15 mouse cellular contexts compared by ENCODE assay signal in the genomic region with DNA sequence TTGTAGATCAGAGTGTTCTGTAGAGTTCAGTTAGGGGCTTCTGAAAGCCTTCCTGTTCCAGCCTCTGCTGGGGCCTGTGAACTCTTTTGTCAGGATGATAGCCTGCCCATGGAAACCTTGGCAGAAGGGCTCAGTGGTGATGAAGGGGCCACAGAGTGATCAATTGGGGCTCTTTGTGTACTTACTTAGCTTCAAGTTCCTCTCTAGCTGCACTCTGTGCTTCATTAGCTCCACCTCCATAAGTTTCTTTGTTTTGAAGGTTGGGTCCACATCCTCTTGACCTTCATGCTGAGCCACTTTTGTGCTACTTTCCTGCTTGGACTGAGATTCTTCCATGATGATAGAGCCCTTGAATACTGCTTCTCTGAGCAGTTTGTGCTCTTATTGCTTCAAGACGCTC. TPM values are rescaled to one million over a fixed set of nuclear protein-coding genes. Genes with fewer than 3 reads are reported as not detected.
"Had no signal": no experiment of that assay in that cellular context is flagged by ENCODE, and none has a peak within 500 bp of the region (broad histone marks: within the 10 kb centered on the region; RNA-seq: fewer than 3 reads in every experiment).

No protein-coding gene starts in this region.

- H3K27me3 ChIP-seq: liver, embryonic 15.5 days; lung, embryonic 15.5 days; midbrain, embryonic 12.5 days; stomach, embryonic 15.5 days had no signal

- H3K4me2 ChIP-seq: liver, embryonic 11.5 days; liver, embryonic 15.5 days; lung, embryonic 15.5 days; midbrain, embryonic 12.5 days; stomach, embryonic 15.5 days had no signal

- ATAC-seq: inflammation-experienced regulatory T-cells, adult 6 months; intestine, postnatal 0 days had no signal

- DNase-seq: kidney, postnatal 4 days; right cerebral cortex, postnatal 14 days; thymus, adult 2 months; thymus, postnatal 25 days had no signal

- H3K9me3 ChIP-seq: limb, embryonic 10.5 days; liver, embryonic 15.5 days; lung, embryonic 15.5 days; midbrain, embryonic 12.5 days; stomach, embryonic 15.5 days had no signal

- H3K27ac ChIP-seq: limb, embryonic 10.5 days; liver, embryonic 15.5 days; lung, embryonic 15.5 days; midbrain, embryonic 12.5 days; stomach, embryonic 15.5 days had no signal

- H3K9ac ChIP-seq: liver, embryonic 15.5 days; lung, embryonic 15.5 days; midbrain, embryonic 12.5 days; stomach, embryonic 15.5 days had no signal

- H3K4me1 ChIP-seq: limb, embryonic 10.5 days; liver, embryonic 15.5 days; lung, embryonic 15.5 days; midbrain, embryonic 12.5 days; stomach, embryonic 15.5 days had no signal

- H3K36me3 ChIP-seq: limb, embryonic 10.5 days; liver, embryonic 15.5 days; lung, embryonic 15.5 days; midbrain, embryonic 12.5 days; stomach, embryonic 15.5 days had no signal

- H3K4me3 ChIP-seq: left cerebral cortex, adult 2 months; limb, embryonic 10.5 days; liver, embryonic 15.5 days; lung, embryonic 15.5 days; midbrain, embryonic 12.5 days; stomach, embryonic 15.5 days had no signal

RNA-seq across cellular contexts. Expression of gene Nlrp1a, which starts 2.5 kb away (rescaled TPM):
- polyA plus RNA-seq: limb, embryonic 10.5 days; neural tube, embryonic 14.5 days; testis, adult 2 months had no signal
